Mouse (Mus musculus): ENCODE results near the gene Elk4.

Elk4 gene

DNA sequence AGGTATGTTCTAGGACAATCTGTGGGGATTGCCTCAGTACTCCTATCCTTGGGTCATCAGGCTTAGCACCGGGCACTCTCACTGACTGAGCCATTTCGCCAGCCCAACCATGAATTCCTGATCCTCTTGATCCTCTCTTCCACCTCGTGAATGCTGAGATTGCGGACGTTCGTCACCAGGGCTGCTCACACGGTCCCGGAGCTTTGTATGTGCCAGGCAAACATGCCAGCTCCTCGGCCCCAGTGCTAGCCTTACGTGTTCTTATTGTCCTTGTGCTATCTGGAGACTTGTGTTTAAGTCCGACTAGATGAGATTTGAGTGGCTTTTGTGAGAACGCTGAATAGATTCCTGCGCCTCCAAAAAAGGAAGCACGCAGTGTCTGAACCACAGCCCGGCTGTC is 20.0 kb upstream of the Elk4 start:
- no peak for DNase-seq (ENCODE audit: low spot score)

DNA sequence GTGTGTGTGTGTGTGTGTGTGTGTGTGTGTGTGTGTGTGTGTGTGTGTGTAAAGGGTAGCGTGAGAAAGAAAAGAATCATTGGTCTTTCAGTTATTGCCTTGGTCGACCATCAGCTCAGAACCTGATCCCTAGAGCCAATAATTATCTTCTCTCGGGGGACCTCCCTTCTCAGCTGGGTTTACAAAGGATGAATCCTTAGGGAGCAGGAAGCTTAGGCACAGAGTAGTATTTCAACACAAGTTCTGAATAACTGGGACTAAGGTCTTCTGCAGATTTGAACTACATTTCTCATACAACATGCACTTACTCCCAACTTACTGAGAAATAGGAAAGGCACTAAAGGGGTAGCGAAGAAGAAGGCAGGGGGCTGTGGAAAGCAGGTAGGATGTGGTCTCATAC is 17.9 kb upstream of the Elk4 start:
- no peak for DNase-seq (ENCODE audit: low spot score)

DNA sequence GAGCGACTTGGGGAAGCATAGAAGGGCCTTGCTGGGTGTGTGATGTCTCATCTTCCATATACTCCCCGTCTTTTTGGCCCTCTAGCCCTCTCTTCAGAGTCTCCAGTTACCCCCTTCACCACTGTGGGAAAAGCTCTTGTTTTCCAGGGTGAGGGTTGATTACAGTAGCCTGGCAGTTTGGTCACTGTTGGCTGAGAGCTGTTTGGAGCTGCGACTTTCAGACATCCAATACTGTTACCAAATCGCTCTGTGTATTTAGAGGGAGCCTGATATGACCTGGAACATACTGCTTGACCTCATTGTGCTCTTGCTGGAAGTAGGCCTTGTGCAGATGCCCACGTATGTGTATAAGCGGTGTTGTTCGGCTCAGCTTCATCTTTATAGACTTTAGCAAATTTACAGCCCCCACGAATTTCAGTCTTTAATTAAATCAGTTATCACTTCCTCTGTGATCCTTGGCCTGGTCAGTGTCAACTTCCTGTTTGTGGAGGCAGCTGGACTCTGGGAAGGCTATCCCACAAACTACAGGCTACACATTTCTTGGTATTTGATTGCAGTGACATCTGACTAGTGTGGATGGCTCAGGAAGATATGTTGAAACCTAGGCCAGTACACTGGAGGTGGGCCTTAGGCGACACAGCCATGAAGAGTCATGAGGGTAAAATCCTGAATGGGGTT is 17.2 kb upstream of the Elk4 start:
- no peak for DNase-seq (ENCODE audit: low spot score)

DNA sequence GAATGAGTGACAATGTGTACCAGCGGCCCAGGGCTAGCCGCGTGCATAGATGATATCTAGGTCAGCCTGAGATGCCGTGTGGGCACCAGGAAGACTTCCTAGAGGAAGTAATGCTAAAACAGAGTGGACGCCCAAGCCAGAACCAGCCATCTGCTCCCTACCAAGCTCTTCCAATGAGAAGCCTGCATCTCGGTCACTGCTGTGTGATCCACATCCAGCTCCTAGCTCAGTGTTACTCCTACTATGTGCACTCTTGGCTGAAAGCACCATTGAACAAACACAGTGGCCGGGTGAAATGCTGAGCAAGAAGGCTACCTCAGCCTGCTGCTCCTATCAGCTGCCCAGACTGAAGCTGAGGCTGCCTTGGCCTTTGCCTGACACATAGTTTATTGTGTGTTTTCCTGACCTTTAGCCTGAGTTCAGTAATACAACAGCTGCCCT is 14.8 kb upstream of the Elk4 start:
- DNase-seq (ENCODE audit: low spot score): peak; percentile 29

DNA sequence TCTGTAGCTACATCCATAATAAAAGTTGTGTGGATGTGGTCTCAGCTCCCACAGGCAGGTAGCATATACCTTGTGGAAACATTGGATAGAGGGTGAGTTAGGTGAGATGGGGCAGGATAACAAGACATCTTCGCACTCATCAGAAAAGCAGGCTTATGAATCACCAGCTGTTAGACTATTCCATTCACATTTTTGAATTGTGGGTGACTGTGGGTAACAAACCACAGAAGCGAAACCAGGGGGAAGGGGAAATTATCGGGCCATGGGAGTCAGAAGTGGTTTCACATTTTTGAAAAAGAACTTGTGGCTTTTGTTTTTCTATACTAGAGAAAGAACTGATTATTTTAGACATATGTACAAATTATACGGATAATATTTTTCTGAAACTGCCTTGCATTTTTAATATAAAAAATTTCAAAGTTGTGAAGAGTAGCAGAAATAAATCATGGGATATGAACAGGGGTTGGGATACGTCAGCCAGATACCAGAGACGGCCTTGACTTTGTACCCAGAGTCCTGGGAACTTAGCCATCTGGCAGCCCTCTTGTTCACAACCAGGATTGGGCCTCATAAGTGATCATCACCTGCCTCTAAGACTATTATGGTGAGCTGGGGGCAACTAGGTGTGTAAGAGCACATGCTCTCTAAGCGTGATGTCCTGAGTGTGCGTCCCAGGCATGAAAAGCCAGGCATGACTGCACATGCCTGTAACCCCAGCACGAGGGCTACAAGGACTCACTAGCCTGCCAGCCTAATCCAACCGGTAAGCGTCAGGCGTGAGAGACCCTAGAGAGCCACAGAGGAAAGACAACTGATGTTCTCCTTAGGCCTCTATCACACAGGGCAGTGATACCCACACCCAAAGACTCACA is 14.0 kb upstream of the Elk4 start:
- peak; percentile 53 for DNase-seq (ENCODE audit: low spot score)

DNA sequence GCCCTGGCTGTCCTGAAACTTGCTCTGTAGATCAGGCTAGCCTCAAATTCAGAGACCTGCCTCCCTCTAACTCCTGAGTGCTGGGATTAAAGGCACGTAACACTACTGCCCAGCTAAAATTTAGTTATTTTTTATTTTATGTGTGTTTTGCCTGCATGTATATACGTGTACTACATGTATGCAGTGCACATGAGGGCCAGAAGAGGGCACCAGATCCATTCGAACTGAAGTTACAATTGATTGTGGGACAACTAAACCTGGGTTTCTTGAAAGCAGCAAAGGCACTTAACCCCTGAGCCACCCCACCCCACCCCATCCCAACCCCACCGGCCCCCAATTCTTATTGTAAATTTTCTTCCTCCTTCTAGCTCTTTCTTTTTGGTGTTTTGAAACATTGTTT is 12.3 kb upstream of the Elk4 start:
- peak; percentile 77 for DNase-seq (ENCODE audit: low spot score)

DNA sequence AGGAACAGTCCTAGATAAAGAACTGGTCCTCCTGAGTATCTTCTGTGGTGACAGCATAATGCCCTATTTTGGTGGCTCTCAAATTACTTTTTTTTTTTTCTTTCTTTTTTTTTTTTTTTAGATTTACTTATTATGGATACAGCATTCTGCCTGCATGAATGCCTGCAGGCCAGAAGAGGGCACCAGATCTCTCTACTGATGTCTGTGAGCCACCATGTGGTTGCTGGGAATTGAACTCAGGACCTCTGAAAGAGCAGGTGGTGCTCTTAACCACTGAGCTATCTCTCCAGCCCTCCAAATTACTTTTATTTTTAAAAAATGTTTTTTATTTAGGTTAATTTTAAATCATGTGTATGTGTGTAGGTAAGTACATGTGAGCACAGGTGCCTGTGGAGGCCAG is 6.9 kb upstream of the Elk4 start:
- no peak for DNase-seq (ENCODE audit: low spot score)

DNA sequence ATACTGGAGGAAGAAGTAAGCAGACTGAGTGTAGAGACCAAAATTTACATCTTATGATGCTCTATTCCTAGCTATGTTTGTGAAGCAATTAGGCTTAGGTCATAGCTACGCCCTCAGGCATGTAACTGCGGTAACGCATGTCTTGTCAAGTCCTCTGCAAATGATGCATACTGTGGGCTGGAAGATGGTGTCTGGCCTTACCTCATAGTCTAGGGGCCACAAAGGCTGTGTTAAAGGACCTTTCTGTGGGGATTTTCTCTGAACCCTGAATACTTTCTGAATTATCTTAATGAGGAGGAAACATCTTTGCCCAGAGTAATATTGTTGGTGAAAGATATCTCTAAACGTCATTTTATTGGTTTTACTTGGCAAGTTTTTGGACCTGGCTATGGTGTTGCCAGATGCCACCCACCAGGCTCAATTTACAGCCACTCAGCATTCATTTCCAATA is 5.5 kb upstream of the Elk4 start:
- DNase-seq (ENCODE audit: low spot score): no peak

DNA sequence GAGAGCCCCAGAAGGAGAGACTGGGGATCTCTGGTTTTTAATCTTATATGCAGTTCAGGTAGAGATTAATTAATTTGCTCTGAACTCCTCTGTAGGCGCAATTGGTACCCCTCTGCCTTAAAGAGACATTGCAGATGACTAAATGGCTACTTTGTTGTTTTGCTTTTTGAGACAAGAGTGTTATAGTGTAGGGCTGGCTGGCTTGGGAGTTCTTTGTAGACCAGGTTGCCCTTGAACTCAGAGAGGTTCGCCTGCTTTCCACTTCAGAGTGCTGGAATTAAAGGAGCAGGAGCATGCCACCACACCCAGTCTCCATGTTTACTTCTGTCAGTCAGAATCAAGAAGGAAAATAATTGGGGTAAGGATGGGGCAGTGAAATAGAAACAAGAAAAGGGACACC is 4.3 kb upstream of the Elk4 start:
- no peak for DNase-seq (ENCODE audit: low spot score)

DNA sequence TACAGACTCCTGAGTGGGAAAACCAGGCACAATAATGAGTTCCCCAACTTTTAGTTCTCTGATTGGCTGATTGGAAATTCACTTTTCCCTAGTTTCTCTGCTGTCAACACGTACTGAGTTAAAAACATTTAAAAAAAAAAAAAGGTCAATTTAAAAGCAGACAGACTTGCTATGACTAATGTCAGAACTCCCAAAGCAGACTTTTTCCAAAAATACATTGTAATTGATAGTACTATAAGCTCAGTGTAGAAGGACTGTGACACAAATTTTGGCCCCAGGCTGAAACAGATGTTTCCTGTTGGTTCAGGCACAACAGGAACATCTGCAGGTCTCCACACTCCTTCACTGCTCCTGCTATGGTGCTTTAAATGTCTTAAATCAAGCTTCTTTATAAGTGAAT is 3.6 kb upstream of the Elk4 start:
- DNase-seq (ENCODE audit: low spot score): no peak

DNA sequence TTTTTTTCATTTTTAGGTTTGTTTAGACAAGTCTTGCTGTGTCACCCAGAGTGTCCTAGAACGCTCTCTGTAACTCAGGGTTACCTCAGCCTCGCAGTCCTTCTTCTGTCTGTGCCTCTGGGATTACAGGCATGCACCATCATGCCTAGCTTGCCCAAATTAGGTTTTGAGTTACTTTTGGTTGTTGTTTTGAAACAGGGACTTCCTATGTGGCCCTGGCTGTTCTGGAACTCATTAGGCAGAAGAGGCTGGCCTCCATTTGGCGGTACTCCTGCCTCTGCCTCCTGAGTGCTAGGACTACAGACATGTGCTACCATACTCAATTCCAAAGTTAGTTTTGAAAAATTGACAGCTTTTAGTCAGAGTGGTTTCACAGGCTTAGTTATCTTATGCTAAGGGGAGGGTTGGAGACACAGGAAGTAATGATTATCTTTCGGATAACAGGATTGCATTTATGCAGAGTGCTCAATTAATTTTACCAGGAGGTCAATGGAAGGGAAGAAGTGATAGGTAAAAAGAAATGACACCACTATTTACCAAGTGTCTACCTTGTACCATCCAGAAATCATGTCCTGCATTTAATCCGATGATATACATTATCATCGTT is 2.7 kb upstream of the Elk4 start:
- no peak for DNase-seq (ENCODE audit: low spot score)

DNA sequence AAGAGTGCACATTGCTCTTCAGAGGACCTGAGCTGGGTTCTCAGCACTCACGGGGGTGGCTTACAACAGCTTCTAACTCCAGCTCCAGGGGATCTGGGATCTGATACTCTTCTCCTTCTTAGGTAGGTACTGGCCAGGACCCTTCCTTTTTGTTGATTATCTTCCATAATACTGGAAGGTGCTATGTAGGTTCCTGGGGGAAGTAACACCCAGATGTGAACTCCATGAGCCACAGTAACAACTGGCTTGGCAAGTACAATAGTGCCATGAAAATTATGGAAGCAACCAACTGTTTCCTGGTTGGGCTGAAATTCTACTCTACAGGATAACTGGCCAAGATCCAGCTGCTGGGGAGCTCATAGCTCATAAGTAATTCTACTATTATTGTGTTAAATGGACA is 1.9 kb upstream of the Elk4 start:
- DNase-seq (ENCODE audit: low spot score): no peak

DNA sequence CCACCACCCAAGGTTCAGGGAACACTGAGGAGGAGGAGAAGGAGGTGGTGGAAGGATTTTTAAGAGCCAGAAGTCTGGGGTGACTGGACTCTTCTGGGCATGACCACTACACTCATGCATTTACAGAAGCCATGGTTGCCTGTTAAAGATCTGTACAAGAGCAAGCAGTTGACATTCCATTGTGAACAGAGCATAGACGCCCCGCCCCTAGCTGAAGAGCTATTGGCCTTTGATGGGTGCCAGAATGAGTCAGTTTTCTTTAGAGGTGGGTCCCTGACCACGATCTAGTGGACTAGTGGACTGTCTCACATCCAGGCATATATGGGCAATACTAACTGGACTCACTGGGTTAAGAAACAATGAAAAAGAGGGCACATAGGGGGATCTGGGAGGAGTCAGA is 1.4 kb upstream of the Elk4 start:
- DNase-seq (ENCODE audit: low spot score): no peak

DNA sequence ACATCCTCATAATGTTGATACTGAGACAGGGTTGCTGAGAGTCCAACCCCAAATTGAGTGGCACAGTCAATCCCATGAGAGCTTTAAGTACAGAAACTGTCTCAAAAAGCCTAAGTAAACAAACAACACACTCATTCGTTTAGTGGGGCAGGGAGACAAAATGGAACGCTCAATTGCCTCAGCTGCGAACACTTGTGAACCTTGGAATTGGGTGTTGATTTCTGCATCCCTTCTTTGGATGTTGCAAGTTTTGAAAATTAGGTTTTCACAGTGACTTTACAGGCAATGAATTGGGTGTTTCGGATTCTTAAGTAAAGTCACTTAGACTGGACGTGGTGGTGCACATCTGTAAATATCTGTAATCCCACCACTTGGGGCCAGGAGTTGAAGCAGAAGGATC is 686 bp upstream of the Elk4 start:
- no peak for DNase-seq (ENCODE audit: low spot score)

DNA sequence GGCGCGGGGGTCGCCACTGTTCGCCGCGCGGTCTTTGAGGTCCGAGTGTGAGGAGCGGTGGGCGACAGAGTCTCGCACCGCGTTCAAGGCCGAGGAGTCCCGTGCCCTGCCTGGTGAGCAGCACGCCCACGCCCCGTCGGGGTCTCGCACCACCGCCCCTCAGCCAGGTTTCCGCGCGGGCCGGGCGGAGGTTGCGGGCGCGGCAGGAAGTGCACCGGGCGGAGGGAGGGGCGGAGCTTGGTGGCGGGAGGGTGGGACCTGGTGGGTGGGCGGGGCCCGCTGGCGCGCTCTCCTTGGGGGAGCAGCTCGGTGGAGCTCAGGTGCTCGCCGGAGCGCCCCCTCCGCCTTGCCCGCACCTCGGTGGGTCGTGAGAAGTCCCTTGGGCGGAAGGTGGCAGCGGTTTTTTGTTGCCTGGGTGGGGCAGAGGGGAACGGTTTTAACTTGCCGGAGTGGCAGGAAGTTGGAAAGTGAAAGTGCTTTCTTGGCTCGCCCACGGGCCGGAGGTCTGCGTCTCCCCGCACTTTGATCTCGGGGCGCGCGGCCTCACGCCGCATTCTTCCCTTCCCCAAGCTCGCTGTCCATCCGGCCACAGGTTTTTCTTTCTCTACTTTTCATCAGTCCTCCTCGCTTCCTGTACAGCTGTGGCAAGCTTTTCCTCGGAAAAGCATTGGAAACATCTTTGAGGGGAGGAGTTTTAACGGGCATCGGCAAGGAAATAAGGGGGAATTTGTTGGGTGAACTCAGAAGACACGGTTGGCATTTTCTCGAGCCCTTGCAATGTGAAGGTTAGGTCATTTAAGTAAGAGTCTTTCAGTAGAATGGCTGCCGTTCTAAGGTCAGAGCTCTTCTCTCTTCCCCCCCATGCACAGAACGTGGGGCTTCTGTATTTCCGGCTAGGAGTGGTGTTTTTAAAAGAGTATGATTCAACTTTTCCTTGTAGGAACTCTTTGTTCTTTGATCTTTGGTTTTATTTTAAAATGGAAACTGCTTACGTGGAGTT is 721 bp downstream of the Elk4 start:
- peak; percentile 95 for DNase-seq (ENCODE audit: low spot score)

DNA sequence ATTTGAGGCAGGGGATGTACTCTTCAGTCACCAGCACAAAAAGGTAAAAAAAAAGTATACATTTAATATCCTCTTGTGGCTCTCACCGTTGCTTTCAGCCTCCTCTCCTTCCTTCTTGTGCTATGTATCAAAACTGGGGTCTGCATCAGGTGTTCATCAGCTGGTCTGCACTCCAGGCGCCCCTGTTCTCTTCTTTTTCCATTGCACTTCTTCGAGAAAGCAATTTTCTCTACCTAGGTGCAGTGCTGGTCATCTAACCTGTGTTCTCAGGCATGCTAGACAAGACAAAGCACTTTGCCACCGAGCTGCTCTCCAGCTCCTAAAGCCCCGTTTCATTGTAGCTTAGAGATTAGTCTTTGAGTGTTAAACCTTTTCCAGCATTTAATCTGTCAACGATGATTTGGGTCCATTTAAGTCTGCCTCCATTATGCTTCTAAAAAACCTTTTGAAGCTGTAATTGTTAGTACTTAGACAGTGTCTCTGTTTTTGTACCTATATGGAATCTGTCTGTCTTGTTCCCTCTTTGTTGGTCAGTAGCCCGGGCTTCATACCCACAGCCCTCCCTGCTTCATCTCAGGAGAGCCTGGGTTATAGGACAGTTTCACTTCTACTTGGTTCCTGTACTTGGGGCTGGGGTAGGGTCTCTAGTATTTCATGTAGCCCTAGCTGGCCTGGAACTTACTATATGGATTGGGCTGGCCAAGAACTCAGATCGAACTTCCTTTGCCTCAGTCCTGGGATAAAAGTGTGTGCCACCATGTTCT is 1.7 kb downstream of the Elk4 start:
- DNase-seq (ENCODE audit: low spot score): no peak

DNA sequence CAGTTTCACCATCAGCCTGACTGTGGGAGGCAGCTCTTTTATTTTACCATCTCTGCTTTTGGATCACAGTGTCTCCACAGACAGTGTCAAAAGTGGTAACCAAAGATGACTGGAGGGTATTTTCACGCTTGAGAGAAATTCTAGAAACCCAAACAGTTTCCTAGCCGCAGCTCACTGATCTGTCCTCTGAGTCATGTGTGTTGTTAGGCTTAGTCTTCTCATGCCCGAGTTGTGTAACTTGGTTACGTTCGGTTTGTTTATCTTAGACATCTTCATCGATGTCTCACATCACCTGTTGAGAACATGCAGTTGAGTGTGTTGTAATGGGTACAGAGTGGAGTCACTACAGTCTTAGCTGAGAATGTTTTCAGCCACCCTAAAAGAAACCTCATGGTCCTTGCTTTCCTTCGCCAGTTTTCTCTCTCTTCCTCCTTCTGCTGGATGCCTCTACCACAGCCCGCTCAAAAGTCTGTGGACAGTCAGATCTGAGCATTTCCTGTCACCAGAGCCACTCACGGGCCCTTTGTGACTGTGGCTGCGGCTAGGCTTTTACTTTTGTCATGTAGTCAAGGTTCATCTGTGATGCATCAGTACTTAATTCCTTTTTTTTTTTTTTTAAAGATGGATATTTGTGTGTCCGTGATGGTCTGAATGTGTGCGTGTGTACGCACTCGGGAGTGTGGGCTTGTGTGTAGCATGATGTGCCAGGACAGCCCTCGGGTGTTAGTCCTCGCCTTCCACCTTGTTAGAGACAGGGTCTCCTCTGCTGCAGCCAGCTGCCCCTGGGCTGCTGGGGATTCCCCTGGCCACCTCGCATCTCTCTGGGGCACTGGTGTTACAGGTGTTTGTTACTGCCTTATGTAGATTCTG is 3.5 kb downstream of the Elk4 start:
- DNase-seq (ENCODE audit: low spot score): no peak

DNA sequence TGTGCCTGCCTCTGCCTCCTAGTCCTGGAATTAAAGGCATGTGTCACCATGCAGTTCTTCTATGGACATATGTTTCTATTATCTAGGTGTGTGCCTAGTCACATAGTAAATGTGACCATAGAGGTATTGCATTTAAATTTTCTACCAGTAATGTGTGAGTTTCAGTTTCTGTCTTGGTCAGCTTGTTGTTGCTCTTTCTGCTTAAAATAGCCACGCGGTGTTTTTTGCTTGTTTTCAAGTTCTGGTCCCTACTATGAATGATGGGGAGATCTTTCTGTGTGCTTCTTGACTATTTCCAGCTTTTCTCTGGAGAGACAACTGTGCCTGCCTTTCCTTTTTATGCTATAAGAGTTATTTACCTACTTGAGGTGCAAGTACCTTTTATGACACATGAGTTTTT is 4.4 kb downstream of the Elk4 start:
- no peak for DNase-seq (ENCODE audit: low spot score)

DNA sequence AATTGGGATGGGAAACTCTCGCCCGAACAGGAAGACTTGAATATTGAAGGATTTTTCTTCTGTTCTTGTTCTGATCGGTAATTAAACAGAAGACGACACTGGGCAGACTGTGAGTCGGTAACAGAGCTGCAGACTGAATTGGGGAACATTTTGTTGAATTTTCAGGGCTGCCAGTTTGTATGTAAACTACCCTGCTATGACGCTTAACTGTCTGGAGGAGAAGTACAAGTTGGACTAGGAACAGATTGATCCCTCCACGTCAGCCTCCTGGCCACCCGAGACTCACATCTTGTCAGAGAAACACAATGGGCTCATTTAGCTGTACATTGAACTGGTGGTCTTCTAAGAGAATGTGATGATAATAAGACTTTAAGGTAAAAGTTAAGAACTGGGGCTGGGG is 5.5 kb downstream of the Elk4 start:
- no peak for DNase-seq (ENCODE audit: low spot score)

DNA sequence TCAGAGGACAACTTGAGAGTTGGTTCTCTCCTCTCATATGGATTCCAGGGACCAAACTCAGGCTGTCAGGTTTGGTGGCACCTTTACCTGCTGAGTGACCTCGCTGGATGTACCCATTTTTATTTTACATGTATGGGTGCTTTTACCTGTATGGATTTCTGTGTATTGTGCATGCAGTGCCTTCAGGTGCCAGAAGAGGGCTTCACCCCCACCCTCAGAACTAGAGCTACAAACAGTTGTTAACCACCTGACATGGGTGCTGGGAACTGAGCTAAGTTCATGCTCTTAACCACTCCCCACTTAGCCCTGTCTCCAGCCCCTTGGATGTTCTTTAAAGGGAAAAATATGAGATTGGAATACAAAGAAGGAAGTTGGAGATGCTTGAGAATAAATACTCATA is 7.4 kb downstream of the Elk4 start:
- no peak for DNase-seq (ENCODE audit: low spot score)

All from testis, postnatal 10 days (tissue).